Mouse (Mus musculus): ENCODE data around the gene Lpo. TPM values are rescaled to one million over a fixed set of nuclear protein-coding genes. Genes with fewer than 3 reads are reported as not detected.

Gene Lpo
- polyA plus RNA-seq, 1 experiment from 2014 or later, result 4.5 TPM

- H3K4me3 ChIP-seq (ENCODE audit: low read length), result no peak overlapping the region
- ATAC-seq, result no peak
- H3K27me3 ChIP-seq (replicated peaks; ENCODE audit: control insufficient read depth, insufficient read depth, low read length), result no peaks in the 10 kb centered on the region
- H3K9me3 ChIP-seq (ENCODE audit: control insufficient read depth, low read length), result no peaks in the 10 kb centered on the region
- no peak overlapping the region for H3K4me2 ChIP-seq (ENCODE audit: low read length)
- 47% methylated on average over 8 of the region's 8 CpGs for WGBS
- H3K9ac ChIP-seq (ENCODE audit: low read depth, low read length), result no peak overlapping the region
- H3K36me3 ChIP-seq (ENCODE audit: control insufficient read depth, insufficient read depth, low read length), result no peaks in the 10 kb centered on the region
- peaks cover 16% of the 10 kb centered on the region for H3K4me1 ChIP-seq (ENCODE audit: control insufficient read depth, insufficient read depth, low read depth, low read length)
- no peak overlapping the region for H3K27ac ChIP-seq (ENCODE audit: low read depth, low read length)
Observed at GRCm38 (mm10) chr11:87814831-87815230, 13.3 kb downstream of the Lpo start.

DNA sequence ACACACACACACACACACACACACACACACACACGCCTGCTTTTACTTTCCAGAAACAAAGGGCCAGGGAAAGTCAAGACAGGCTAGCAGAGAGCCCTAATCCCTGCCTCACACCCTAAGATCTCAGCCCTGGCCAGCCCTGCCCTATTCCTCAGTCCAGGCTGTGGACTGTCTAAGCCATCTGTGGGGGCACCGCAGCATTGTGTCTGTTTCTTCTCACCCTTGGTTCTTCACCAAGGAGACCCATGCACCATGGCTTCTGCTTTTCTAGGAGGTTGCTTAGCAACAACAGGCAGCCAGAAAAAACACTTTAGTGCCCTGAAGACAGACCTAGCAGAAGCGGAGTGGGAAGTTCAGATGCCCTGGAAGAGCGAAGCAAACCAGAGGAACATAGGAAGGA, 16.7 kb downstream of the Lpo start:
- H3K9me3 ChIP-seq (ENCODE audit: control insufficient read depth, low read length), result no peaks in the 10 kb centered on the region
- no peaks in the 10 kb centered on the region for H3K27me3 ChIP-seq (replicated peaks; ENCODE audit: control insufficient read depth, insufficient read depth, low read length)
- H3K4me1 ChIP-seq (ENCODE audit: control insufficient read depth, insufficient read depth, low read depth, low read length), result peaks cover 5% of the 10 kb centered on the region
- H3K27ac ChIP-seq (ENCODE audit: low read depth, low read length), result no peak overlapping the region; the same call in 1 of the 2 replicates
- WGBS, result 39% methylated on average over 4 of the region's 4 CpGs
- ATAC-seq, result peak; percentile 72
- no peak overlapping the region for H3K4me2 ChIP-seq (ENCODE audit: low read length)
- H3K4me3 ChIP-seq (ENCODE audit: low read length), result no peak overlapping the region
- H3K36me3 ChIP-seq (ENCODE audit: control insufficient read depth, insufficient read depth, low read length), result no peaks in the 10 kb centered on the region
- no peak overlapping the region for H3K9ac ChIP-seq (ENCODE audit: low read depth, low read length)

DNA sequence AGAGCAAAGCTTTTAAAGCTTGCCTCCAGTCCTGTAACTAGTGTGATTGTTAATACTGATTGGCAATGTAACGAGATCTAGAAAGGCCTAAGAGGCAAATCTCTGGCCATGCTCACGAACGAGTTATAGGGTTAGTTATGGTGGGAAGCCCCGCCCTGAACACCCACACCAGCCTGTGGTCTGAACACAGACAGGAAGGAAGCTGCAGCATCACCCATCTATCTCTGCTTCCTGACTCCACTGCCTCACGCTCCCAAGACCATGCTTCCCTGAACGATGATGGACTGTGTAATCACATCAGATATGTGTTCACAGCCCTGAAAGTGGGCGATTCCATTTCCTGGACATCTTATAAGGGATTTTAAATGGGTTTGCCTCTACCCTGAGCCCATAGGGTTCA, 19.9 kb downstream of the Lpo start:
- no peak for ATAC-seq
- no peak overlapping the region for H3K9ac ChIP-seq (ENCODE audit: low read depth, low read length)
- no peak overlapping the region for H3K4me2 ChIP-seq (ENCODE audit: low read length)
- H3K36me3 ChIP-seq (ENCODE audit: control insufficient read depth, insufficient read depth, low read length), result no peaks in the 10 kb centered on the region
- no peak overlapping the region for H3K27ac ChIP-seq (ENCODE audit: low read depth, low read length)
- no peaks in the 10 kb centered on the region for H3K9me3 ChIP-seq (ENCODE audit: control insufficient read depth, low read length)
- no peak overlapping the region for H3K4me3 ChIP-seq (ENCODE audit: low read length)
- 92% methylated on average over 7 of the region's 7 CpGs for WGBS
- peaks cover 3% of the 10 kb centered on the region; the same call in 1 of the 2 replicates for H3K4me1 ChIP-seq (ENCODE audit: control insufficient read depth, insufficient read depth, low read depth, low read length)
- no peaks in the 10 kb centered on the region for H3K27me3 ChIP-seq (replicated peaks; ENCODE audit: control insufficient read depth, insufficient read depth, low read length)

DNA sequence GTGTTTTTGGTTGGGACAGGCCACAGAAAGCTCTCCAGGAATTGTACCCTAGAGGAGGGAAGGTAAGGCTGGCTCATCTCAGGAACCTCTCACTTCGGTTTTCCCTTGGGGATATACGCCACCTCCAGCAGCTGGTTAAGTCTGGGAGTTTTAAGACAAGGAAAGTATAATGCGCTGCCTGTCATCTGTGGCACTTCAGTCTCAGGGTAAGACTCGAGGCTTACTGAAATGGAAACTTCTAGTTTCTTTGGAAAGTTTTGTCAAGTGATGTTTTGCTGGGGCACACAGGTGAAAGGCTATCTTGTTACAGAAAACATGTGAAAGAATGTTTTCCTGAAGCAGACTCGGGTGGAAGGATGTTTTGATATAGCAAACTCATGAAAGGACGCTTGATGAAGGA, 20.7 kb downstream of the Lpo start:
- Histone ChIP-seq H3K36me3 (ENCODE audit: control insufficient read depth, insufficient read depth, low read length) (no peaks in the 10 kb centered on the region), H3K4me3 (ENCODE audit: low read length) (no peak overlapping the region), H3K4me1 (ENCODE audit: control insufficient read depth, insufficient read depth, low read depth, low read length) (peaks cover 3% of the 10 kb centered on the region; the same call in 1 of the 2 replicates), H3K4me2 (ENCODE audit: low read length) (no peak overlapping the region), H3K27me3 (replicated peaks; ENCODE audit: control insufficient read depth, insufficient read depth, low read length) (no peaks in the 10 kb centered on the region), H3K9me3 (ENCODE audit: control insufficient read depth, low read length) (no peaks in the 10 kb centered on the region), H3K27ac (ENCODE audit: low read depth, low read length) (no peak overlapping the region), H3K9ac (ENCODE audit: low read depth, low read length) (no peak overlapping the region)
- 84% methylated on average over 6 of the region's 6 CpGs for WGBS
- ATAC-seq, result no peak

- Histone ChIP-seq H3K27ac (ENCODE audit: low read depth, low read length) (no peak overlapping the region), H3K4me1 (ENCODE audit: control insufficient read depth, insufficient read depth, low read depth, low read length) (no peaks in the 10 kb centered on the region), H3K4me3 (ENCODE audit: low read length) (no peak overlapping the region), H3K9me3 (ENCODE audit: control insufficient read depth, low read length) (no peaks in the 10 kb centered on the region), H3K27me3 (replicated peaks; ENCODE audit: control insufficient read depth, insufficient read depth, low read length) (no peaks in the 10 kb centered on the region), H3K36me3 (ENCODE audit: control insufficient read depth, insufficient read depth, low read length) (no peaks in the 10 kb centered on the region), H3K4me2 (ENCODE audit: low read length) (no peak overlapping the region), H3K9ac (ENCODE audit: low read depth, low read length) (no peak overlapping the region)
- no peak for ATAC-seq
- 78% methylated on average over 1 of the region's 1 CpGs for WGBS
Observed at GRCm38 (mm10) chr11:87805448-87805847, 22.6 kb downstream of the Lpo start.

DNA sequence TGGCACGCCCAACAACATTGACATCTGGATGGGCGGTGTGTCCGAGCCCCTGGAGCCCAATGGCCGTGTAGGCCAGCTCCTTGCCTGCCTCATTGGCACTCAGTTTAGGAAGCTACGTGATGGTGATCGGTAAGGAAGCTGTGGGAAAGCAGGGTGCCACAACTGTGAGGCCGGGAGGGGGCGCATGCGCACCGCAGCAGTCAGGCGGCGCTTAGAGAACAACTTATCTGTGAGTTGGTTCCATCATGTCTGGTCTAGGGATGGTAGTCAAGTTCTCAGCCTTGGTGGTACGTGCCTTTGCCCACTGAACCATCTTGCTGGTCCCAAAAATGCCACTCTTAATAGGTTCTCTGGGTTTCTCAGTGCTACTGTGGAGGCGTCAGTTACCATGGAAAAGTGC, 25.5 kb downstream of the Lpo start:
- Histone ChIP-seq H3K4me3 (ENCODE audit: low read length) (no peak overlapping the region), H3K9me3 (ENCODE audit: control insufficient read depth, low read length) (no peaks in the 10 kb centered on the region), H3K36me3 (ENCODE audit: control insufficient read depth, insufficient read depth, low read length) (no peaks in the 10 kb centered on the region), H3K4me2 (ENCODE audit: low read length) (no peak overlapping the region), H3K4me1 (ENCODE audit: control insufficient read depth, insufficient read depth, low read depth, low read length) (no peaks in the 10 kb centered on the region), H3K27ac (ENCODE audit: low read depth, low read length) (no peak overlapping the region), H3K27me3 (replicated peaks; ENCODE audit: control insufficient read depth, insufficient read depth, low read length) (no peaks in the 10 kb centered on the region), H3K9ac (ENCODE audit: low read depth, low read length) (no peak overlapping the region)
- no peak for ATAC-seq
- WGBS, result 58% methylated on average over 14 of the region's 14 CpGs

- Histone ChIP-seq H3K9me3 (ENCODE audit: control insufficient read depth, low read length) (no peaks in the 10 kb centered on the region), H3K4me1 (ENCODE audit: control insufficient read depth, insufficient read depth, low read depth, low read length) (no peaks in the 10 kb centered on the region; the same call in 1 of the 2 replicates), H3K4me2 (ENCODE audit: low read length) (no peak overlapping the region), H3K27me3 (replicated peaks; ENCODE audit: control insufficient read depth, insufficient read depth, low read length) (no peaks in the 10 kb centered on the region), H3K36me3 (ENCODE audit: control insufficient read depth, insufficient read depth, low read length) (no peaks in the 10 kb centered on the region), H3K9ac (ENCODE audit: low read depth, low read length) (no peak overlapping the region), H3K27ac (ENCODE audit: low read depth, low read length) (no peak overlapping the region), H3K4me3 (ENCODE audit: low read length) (no peak overlapping the region)
- ATAC-seq, result no peak
- WGBS, result 87% methylated on average over 22 of the region's 22 CpGs
Observed at GRCm38 (mm10) chr11:87801711-87802275, 26.3 kb downstream of the Lpo start.

- no peak within 1 kb of the TSS for H3K4me3 ChIP-seq (ENCODE audit: low read length)
- no peak within 1 kb of the TSS for H3K9ac ChIP-seq (ENCODE audit: low read depth, low read length)
- H3K36me3 ChIP-seq (ENCODE audit: control insufficient read depth, insufficient read depth, low read length), result no peaks in the 10 kb centered on the region
- H3K4me1 ChIP-seq (ENCODE audit: control insufficient read depth, insufficient read depth, low read depth, low read length), result no peaks in the 10 kb centered on the region; the same call in 1 of the 2 replicates
- 71% methylated on average over 3 of the region's 3 CpGs for WGBS
- H3K9me3 ChIP-seq (ENCODE audit: control insufficient read depth, low read length), result no peaks in the 10 kb centered on the region
- no peaks in the 10 kb centered on the region for H3K27me3 ChIP-seq (replicated peaks; ENCODE audit: control insufficient read depth, insufficient read depth, low read length)
- ATAC-seq, result no peak
- no peak within 1 kb of the TSS for H3K27ac ChIP-seq (ENCODE audit: low read depth, low read length)
- H3K4me2 ChIP-seq (ENCODE audit: low read length), result no peak within 1 kb of the TSS
Observed at GRCm38 (mm10) chr11:87793460-87793859, 34.6 kb downstream of the Lpo start, which contains the start of gene Mpo. Gene Mpo, plus strand, starts transcription at chr11:87793581.

DNA sequence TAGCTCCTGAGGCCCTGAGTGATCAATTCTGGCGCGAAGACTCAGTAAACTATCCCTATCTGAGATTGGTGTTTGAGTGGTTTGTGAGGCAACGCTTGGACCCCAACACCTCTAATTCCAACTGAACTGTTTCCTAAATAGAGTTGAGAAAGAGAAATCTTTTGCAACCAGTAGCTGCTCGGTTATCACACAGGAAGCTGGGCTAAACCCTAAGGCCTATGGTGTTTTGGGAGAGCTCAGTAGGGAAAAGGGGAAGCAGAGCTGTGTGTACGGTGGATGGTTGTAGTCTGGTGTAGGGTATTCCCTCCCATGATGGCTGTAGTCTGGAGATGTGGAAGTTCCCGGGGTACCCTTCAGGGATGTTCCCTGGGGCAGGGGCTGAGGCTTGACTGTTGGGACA, 38.0 kb downstream of the Lpo start:
- Histone ChIP-seq H3K9me3 (ENCODE audit: control insufficient read depth, low read length) (no peaks in the 10 kb centered on the region), H3K4me1 (ENCODE audit: control insufficient read depth, insufficient read depth, low read depth, low read length) (no peaks in the 10 kb centered on the region), H3K4me2 (ENCODE audit: low read length) (no peak overlapping the region), H3K27ac (ENCODE audit: low read depth, low read length) (no peak overlapping the region), H3K4me3 (ENCODE audit: low read length) (no peak overlapping the region), H3K9ac (ENCODE audit: low read depth, low read length) (no peak overlapping the region), H3K27me3 (replicated peaks; ENCODE audit: control insufficient read depth, insufficient read depth, low read length) (no peaks in the 10 kb centered on the region), H3K36me3 (ENCODE audit: control insufficient read depth, insufficient read depth, low read length) (peaks cover under 1% of the 10 kb centered on the region; the same call in 1 of the 2 replicates)
- WGBS, result 93% methylated on average over 6 of the region's 6 CpGs
- no peak for ATAC-seq

Measured in hindbrain, embryonic 16.5 days (tissue).